Mouse (Mus musculus) ES-E14 (cell line): ENCODE measurements around the gene Teddm3.

Experiments
- ZC3H11A ChIP-seq: IDR thresholded peaks from 2 replicates; pipeline ENCODE4 v1.6.1; 2012; ENCODE audit warnings: low read depth, mild to moderate bottlenecking, inconsistent platforms, low read length, borderline replicate concordance
- ZNF384 ChIP-seq: IDR thresholded peaks from 2 replicates; pipeline ENCODE4 v1.6.1; 2012; ENCODE audit warnings: low read depth, low read length, inconsistent platforms

DNA sequence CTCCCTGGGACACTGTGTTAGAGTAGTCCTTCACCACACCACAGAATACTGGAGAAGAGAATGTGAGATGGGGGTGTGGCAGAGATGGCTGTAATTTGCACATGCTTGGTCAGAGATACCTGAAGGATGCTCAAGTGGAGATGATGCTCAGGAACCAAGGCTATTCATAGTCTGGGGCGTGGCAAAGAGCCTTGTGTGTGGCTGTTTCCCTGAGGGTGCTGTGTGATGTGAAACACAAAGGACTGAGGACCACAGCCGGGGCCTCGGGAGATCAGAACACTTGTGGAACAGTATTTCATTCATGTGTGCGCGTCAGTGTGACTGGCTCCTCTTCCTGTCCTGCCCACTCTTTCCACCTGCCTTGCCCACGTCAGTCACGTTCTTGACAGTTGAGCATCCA lies 44.2 kb upstream of the Teddm3 start:
- TF ChIP-seq ZNF384, result no peak
- no peak for TF ChIP-seq ZC3H11A
